Mouse (Mus musculus) neural tube, embryonic 11.5 days (tissue): ENCODE data around the gene Dicer1. TPM values are rescaled to one million over a fixed set of nuclear protein-coding genes. Genes with fewer than 3 reads are reported as not detected.

ENCODE experiments used
- ATAC-seq: fragments of 200-750 bp; cut with Nextera tagmentation; 2 replicates; pipeline ENCODE4 v1.8.0; 2017; ENCODE audit warnings: moderate number of reproducible peaks, mild to moderate bottlenecking, moderate TSS enrichment, moderate library complexity; ENCODE audit not compliant: insufficient read depth, low FRiP score, low TSS enrichment
- DNase-seq: peaks from one replicate; pipeline ENCODE4 v3.0.0-alpha.2; 2015; ENCODE audit warnings: low spot score
- H3K27ac ChIP-seq: fragments of 300-500 bp; sonication (generic); 2 replicates; pipeline ENCODE4 v1.5.1; 2014; ENCODE audit warnings: low read depth, mild to moderate bottlenecking, low read length
- H3K27me3 ChIP-seq: fragments of 300-500 bp; sonication (generic); 2 replicates; pipeline ENCODE4 v1.6.1; 2014; ENCODE audit warnings: mild to moderate bottlenecking, low read length, mixed read lengths; ENCODE audit not compliant: control insufficient read depth, insufficient read depth
- H3K36me3 ChIP-seq: fragments of 300-500 bp; sonication (generic); 2 replicates; pipeline ENCODE4 v1.6.1; 2014; ENCODE audit warnings: mild to moderate bottlenecking, low read length, moderate library complexity, mixed read lengths; ENCODE audit not compliant: control insufficient read depth, insufficient read depth
- H3K4me1 ChIP-seq: fragments of 300-500 bp; sonication (generic); 2 replicates; pipeline ENCODE4 v1.6.1; 2014; ENCODE audit warnings: low read length, mixed read lengths; ENCODE audit not compliant: control insufficient read depth, insufficient read depth
- H3K4me2 ChIP-seq: fragments of 300-500 bp; sonication (generic); 2 replicates; pipeline ENCODE4 v1.6.1; 2014; ENCODE audit warnings: low read depth, mild to moderate bottlenecking, moderate library complexity
- H3K4me3 ChIP-seq: fragments of 300-500 bp; sonication (generic); 2 replicates; pipeline ENCODE4 v1.5.1; 2014; ENCODE audit warnings: low read depth, low read length
- H3K9ac ChIP-seq: fragments of 300-500 bp; sonication (generic); 2 replicates; pipeline ENCODE4 v1.6.1; 2014; ENCODE audit warnings: mild to moderate bottlenecking, low read length
- H3K9me3 ChIP-seq: fragments of 300-500 bp; sonication (generic); 2 replicates; pipeline ENCODE4 v1.6.1; 2016; ENCODE audit warnings: low read length; ENCODE audit not compliant: control insufficient read depth
- WGBS: fragments of 180-500 bp; shearing (Covaris S2); extraction: QIAGEN DNeasy Blood & Tissue Kit; methylation state at CpG from one replicate; pipeline ENCODE4 v1.1.7; 2014; 5-methylcytosine and 5-hydroxymethylcytosine counted together
- polyA plus RNA-seq: library from polyadenylated mRNA; unstranded; fragments of >200 nt; fragmentation: Nextera tagmentation; extraction: Ambion mirVana; gene quantifications from 2 replicates; pipeline ENCODE4 v1.2.1, GENCODE M21; 2014

Gene Dicer1
- polyA plus RNA-seq, 1 experiment from 2014 or later: 31.4 TPM

DNA sequence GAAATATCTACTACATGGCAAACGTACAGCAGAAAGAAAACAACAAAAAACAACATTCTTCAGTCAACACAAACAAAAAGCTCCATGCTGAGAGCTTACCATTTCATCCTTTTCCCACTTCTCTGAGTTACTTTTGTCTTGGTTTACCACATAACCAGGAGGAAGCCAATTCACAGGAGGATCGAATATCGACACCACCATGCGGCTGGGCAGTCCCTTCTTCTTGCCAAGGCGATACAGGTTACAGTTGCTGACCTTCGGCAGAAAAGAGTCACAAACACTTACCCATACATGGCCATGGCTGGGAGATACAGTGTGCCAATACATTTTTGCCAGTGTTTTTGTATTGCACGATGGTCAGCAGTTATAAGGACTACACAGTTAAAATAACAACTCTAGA is 51.5 kb downstream of the Dicer1 start:
- no peak overlapping the region for H3K4me3 ChIP-seq
- H3K36me3 ChIP-seq: peaks cover 14% of the 10 kb centered on the region
- no peak overlapping the region for H3K27ac ChIP-seq
- H3K4me2 ChIP-seq: no peak overlapping the region
- 71% methylated on average over 7 of the region's 7 CpGs for WGBS
- H3K9me3 ChIP-seq: no peaks in the 10 kb centered on the region
- DNase-seq (no peak), ATAC-seq (no peak)
- H3K27me3 ChIP-seq: no peaks in the 10 kb centered on the region
- H3K9ac ChIP-seq: no peak overlapping the region
- H3K4me1 ChIP-seq: no peaks in the 10 kb centered on the region

DNA sequence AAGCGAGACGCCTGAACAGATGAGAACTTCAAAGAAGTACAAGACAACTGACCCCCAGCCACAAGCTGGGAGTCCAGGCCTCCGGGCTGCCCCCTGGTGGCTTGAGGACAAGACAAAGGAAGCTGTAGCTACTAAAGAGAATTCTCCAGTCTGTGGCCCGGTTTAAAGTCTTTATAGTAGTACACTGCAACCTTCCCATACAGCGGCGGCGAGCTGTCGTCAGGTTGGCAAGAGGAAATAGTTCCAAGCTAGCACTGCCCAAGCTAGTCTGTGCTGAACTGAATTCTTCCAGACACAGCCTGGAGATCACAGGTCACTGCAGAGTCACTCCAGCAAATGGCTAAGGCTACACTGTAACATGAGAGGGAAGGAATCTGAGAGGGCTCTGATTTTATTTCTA is 52.0 kb downstream of the Dicer1 start:
- no peaks in the 10 kb centered on the region for H3K4me1 ChIP-seq
- no peak overlapping the region for H3K9ac ChIP-seq
- no peak overlapping the region for H3K27ac ChIP-seq
- no peak overlapping the region for H3K4me3 ChIP-seq
- ATAC-seq: no peak
- DNase-seq: peak; percentile 79
- H3K36me3 ChIP-seq: peaks cover 13% of the 10 kb centered on the region
- H3K4me2 ChIP-seq: no peak overlapping the region
- no peaks in the 10 kb centered on the region for H3K27me3 ChIP-seq
- H3K9me3 ChIP-seq: no peaks in the 10 kb centered on the region
- WGBS: 60% methylated on average over 8 of the region's 8 CpGs

DNA sequence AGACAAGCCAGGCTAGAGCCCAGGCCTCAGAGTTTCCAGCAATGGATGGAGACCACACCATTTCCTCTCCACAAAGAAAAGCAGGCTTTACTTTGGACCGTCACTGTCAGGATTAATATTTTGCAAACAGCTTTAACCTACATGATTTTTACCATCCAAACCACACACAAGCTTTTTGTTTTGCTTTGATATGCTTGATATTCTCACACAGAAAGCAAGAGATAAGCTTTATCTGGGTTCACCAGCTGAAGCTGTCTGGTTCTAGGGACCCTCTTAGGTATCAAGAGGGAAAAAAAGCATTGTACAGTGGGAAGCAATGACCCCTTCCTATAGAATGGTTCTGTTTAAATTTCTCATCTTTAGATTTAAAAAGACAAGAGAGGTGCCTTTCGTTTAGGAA is 56.2 kb downstream of the Dicer1 start:
- DNase-seq (no peak), ATAC-seq (no peak)
- Histone ChIP-seq H3K27ac (no peak overlapping the region), H3K9ac (no peak overlapping the region), H3K4me2 (no peak overlapping the region), H3K27me3 (no peaks in the 10 kb centered on the region), H3K9me3 (no peaks in the 10 kb centered on the region), H3K36me3 (peaks cover 7% of the 10 kb centered on the region), H3K4me3 (no peak overlapping the region), H3K4me1 (no peaks in the 10 kb centered on the region)
- 95% methylated on average over 2 of the region's 2 CpGs for WGBS

DNA sequence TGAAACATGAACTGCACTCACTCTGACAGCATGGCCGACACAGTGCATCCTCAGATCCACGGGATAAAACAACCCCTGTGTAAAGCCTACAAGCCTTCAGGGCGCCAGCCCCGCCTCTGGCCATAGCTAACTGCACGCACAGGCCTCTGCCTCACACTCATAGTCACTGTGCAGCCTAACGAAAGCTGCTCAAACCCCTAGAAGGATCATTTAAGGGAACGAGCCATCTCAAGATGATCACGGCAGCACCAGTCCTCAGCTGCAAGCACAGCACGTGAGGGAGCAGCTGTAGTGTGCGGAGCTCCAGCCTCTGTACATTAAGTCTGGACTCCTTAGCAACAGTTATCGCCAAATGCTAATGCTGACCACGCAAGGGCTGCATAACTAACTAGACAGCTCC is 58.9 kb downstream of the Dicer1 start:
- Histone ChIP-seq H3K4me1 (no peaks in the 10 kb centered on the region), H3K36me3 (peaks cover 10% of the 10 kb centered on the region), H3K9me3 (no peaks in the 10 kb centered on the region), H3K4me2 (no peak overlapping the region), H3K27ac (no peak overlapping the region), H3K27me3 (no peaks in the 10 kb centered on the region), H3K9ac (no peak overlapping the region), H3K4me3 (no peak overlapping the region)
- 81% methylated on average over 12 of the region's 12 CpGs for WGBS
- ATAC-seq (no peak), DNase-seq (no peak)

DNA sequence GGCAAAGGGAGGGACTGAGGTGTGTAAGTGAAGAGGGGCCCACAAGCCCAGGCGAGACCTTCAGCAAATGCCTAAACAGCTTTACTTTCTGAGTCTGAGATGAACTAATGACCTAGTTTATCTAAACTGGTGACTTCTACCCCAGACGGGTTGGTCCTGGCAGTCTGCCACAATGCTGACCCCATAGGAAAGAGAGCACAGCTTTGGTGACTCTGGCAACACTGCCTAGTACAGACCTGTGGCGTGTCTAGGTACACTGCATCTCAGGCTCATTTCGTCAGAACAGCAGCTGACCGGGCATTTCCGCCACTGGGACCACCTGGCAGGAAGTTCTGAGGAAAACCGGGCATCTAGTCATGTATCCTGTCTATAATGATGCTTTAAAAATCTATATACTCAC is 61.3 kb downstream of the Dicer1 start:
- no peaks in the 10 kb centered on the region for H3K4me1 ChIP-seq
- no peak for ATAC-seq
- H3K36me3 ChIP-seq: peaks cover 3% of the 10 kb centered on the region
- DNase-seq: no peak
- no peak overlapping the region for H3K4me2 ChIP-seq
- no peak overlapping the region for H3K9ac ChIP-seq
- no peaks in the 10 kb centered on the region for H3K27me3 ChIP-seq
- no peak overlapping the region for H3K4me3 ChIP-seq
- WGBS: 93% methylated on average over 7 of the region's 7 CpGs
- no peaks in the 10 kb centered on the region for H3K9me3 ChIP-seq
- no peak overlapping the region for H3K27ac ChIP-seq

DNA sequence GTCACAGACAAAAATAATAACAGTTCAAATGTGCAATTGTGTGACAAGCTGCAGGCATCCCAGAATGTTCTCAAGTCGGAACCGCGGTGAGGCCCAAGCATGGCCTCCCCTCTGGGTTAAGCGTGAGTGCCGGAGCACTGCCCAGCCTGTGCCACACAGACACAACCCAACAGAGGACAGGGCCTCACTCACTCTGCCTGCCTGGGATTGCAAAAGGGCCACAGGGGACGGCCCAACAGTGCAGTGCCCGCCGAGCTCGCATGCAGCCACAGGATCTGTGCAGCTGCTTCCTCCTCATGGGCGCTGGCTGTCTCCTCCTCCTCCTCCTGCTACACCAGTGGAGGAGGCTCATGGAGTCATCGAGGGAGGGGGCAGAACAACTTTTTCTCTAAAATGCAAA is 62.9 kb downstream of the Dicer1 start:
- H3K4me3 ChIP-seq: no peak overlapping the region
- ATAC-seq: peak; percentile 53; the same call in 1 of the 2 replicates
- H3K27me3 ChIP-seq: no peaks in the 10 kb centered on the region
- H3K9me3 ChIP-seq: no peaks in the 10 kb centered on the region
- H3K9ac ChIP-seq: 0 out of 2 replicates have a peak overlapping the region, but pooled peaks have one; percentile 4
- no peak overlapping the region for H3K27ac ChIP-seq
- no peaks in the 10 kb centered on the region for H3K4me1 ChIP-seq
- 92% methylated on average over 11 of the region's 11 CpGs for WGBS
- DNase-seq: no peak
- peaks cover 3% of the 10 kb centered on the region; the same call in 1 of the 2 replicates for H3K36me3 ChIP-seq
- H3K4me2 ChIP-seq: no peak overlapping the region

DNA sequence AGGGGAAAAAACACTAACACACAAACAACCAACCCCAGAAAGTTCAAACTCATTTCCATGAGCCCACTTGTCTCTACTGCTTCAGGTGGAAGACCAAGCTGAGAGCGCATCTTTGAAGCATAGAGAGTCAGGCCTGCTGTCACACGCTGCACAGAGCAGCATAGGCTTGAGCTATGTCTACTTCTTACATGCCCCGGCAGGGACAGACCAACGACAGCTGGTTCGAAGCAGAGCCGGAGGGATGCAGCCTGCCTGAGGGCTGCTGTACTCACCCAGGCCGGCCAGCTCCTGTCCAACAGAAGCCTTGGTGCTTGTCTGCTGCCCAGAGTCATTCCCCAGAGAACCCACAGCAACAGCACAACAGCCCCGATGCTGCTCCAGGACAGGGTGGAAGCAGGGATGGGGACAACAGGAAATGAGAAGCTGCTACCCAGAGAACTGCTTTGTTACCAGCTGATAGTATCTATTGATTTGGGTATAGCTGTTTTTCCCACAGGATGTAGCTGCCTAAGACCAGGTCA is 67.3 kb downstream of the Dicer1 start:
- no peak for DNase-seq
- no peak for ATAC-seq
- H3K4me3 ChIP-seq: no peak overlapping the region
- no peaks in the 10 kb centered on the region for H3K4me1 ChIP-seq
- no peak overlapping the region for H3K4me2 ChIP-seq
- no peak overlapping the region for H3K9ac ChIP-seq
- H3K27ac ChIP-seq: no peak overlapping the region
- no peaks in the 10 kb centered on the region for H3K27me3 ChIP-seq
- 83% methylated on average over 8 of the region's 8 CpGs for WGBS
- H3K36me3 ChIP-seq: peaks cover 3% of the 10 kb centered on the region; the same call in 1 of the 2 replicates
- H3K9me3 ChIP-seq: no peaks in the 10 kb centered on the region

DNA sequence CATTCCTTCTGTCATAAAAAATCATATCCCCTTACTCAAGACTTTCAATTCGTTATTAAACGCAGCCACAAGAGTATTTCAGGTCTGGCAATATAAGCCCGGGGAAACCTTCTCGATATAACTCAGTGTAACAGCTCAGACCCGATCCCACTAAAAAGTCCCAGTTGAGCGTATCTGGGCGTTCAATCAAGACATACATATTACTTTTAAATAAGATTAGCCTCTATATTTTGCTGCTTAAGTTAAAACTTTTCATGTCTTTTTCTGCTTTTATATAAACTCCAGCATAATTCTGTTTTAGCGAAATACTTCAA is 72.0 kb downstream of the Dicer1 start:
- H3K4me3 ChIP-seq: no peak overlapping the region
- 81% methylated on average over 8 of the region's 8 CpGs for WGBS
- peaks cover 11% of the 10 kb centered on the region for H3K4me1 ChIP-seq
- H3K27ac ChIP-seq: no peak overlapping the region
- no peak for ATAC-seq
- H3K36me3 ChIP-seq: no peaks in the 10 kb centered on the region
- H3K9me3 ChIP-seq: no peaks in the 10 kb centered on the region
- H3K27me3 ChIP-seq: no peaks in the 10 kb centered on the region
- no peak overlapping the region for H3K9ac ChIP-seq
- H3K4me2 ChIP-seq: no peak overlapping the region
- no peak for DNase-seq

DNA sequence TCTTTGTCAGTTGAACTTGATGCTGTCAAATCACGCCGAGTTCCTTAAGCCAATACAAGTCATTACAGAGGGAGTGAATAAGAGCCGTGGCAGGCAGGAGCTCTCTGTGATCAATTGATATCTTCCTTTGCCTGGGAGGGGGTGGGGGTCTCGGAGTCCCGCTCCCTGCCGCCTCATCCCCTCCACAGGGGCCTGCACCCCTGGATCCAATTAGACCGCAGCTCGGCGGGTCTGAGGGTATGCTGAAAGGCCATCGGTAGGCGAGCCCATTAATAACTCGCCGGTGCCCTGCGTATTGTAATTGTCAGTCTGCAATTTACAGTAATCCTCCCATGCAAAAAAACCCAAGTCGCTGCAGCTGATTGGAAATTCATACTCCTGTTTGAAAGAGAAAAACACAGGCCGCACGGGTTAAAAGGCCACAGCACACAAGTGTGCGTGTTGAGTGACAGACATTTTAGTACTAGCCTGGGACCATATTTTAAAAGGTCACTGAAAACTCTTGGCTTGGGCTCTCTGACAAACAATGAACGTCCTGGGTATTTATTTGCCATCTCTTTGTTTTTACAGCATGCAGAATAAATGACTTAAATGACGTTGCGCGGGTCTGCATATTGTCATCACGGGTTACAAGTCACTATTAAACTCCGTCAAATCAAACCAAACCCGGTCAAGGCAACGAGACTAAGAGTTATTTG is 72.5 kb downstream of the Dicer1 start:
- WGBS: 48% methylated on average over 26 of the region's 26 CpGs
- H3K4me3 ChIP-seq: no peak overlapping the region
- peaks cover 12% of the 10 kb centered on the region for H3K4me1 ChIP-seq
- no peak overlapping the region for H3K4me2 ChIP-seq
- no peak overlapping the region for H3K9ac ChIP-seq
- H3K27me3 ChIP-seq: no peaks in the 10 kb centered on the region
- H3K27ac ChIP-seq: no peak overlapping the region
- DNase-seq (peak; percentile 31), ATAC-seq (peak; percentile 24; the same call in 1 of the 2 replicates)
- H3K36me3 ChIP-seq: no peaks in the 10 kb centered on the region
- H3K9me3 ChIP-seq: no peaks in the 10 kb centered on the region
